Comparison of ENCODE assay signal across 31 mouse cellular contexts in genomic region chr6:106916683-106917289, GRCm38 (mm10).
DNase-seq lines count a peak whose midpoint lies in the region; ATAC-seq and TF ChIP-seq lines count a peak whose summit lies in the region.
"Had no signal": no experiment of that assay in that cellular context is flagged by ENCODE, and none has a peak within 500 bp of the region (broad histone marks: within the 10 kb centered on the region; RNA-seq: fewer than 3 reads in every experiment).

No protein-coding gene starts in this region.

- no peak overlapping the region for H3K9ac ChIP-seq in forebrain, embryonic 13.5 days
- no peak overlapping the region for H3K9ac ChIP-seq in forebrain, embryonic 12.5 days
- no peak overlapping the region for H3K9ac ChIP-seq in heart, embryonic 12.5 days
- H3K9ac ChIP-seq: embryonic facial prominence, embryonic 12.5 days; embryonic facial prominence, embryonic 15.5 days; heart, embryonic 15.5 days; hindbrain, embryonic 13.5 days; intestine, embryonic 15.5 days had no signal

- H3K36me3 ChIP-seq in forebrain, embryonic 13.5 days (ENCODE audit: poor library complexity, severe bottlenecking): no peaks in the 10 kb centered on the region
- no peaks in the 10 kb centered on the region for H3K36me3 ChIP-seq in forebrain, embryonic 12.5 days (replicated peaks)
- H3K36me3 ChIP-seq in heart, embryonic 12.5 days: no peaks in the 10 kb centered on the region
- H3K36me3 ChIP-seq: embryonic facial prominence, embryonic 12.5 days; embryonic facial prominence, embryonic 15.5 days; G1E; heart, embryonic 15.5 days; hindbrain, embryonic 10.5 days; hindbrain, embryonic 13.5 days; intestine, embryonic 15.5 days had no signal

- H3K4me1 ChIP-seq in forebrain, embryonic 13.5 days: no peaks in the 10 kb centered on the region
- no peaks in the 10 kb centered on the region for H3K4me1 ChIP-seq in forebrain, embryonic 12.5 days
- H3K4me1 ChIP-seq in heart, embryonic 12.5 days (replicated peaks): no peaks in the 10 kb centered on the region
- H3K4me1 ChIP-seq: embryonic facial prominence, embryonic 12.5 days; embryonic facial prominence, embryonic 15.5 days; heart, embryonic 15.5 days; hindbrain, embryonic 10.5 days; hindbrain, embryonic 13.5 days; intestine, embryonic 15.5 days had no signal

- 89% methylated on average over 3 of the region's 3 CpGs for WGBS in forebrain, embryonic 13.5 days
- WGBS in forebrain, embryonic 12.5 days: 98% methylated on average over 3 of the region's 3 CpGs
- WGBS in heart, embryonic 12.5 days: 93% methylated on average over 3 of the region's 3 CpGs

- H3K27me3 ChIP-seq in forebrain, embryonic 13.5 days: no peaks in the 10 kb centered on the region
- H3K27me3 ChIP-seq in forebrain, embryonic 12.5 days: no peaks in the 10 kb centered on the region
- H3K27me3 ChIP-seq in heart, embryonic 12.5 days (replicated peaks): no peaks in the 10 kb centered on the region
- H3K27me3 ChIP-seq: CH12.LX; embryonic facial prominence, embryonic 12.5 days; embryonic facial prominence, embryonic 15.5 days; heart, embryonic 15.5 days; hindbrain, embryonic 13.5 days; intestine, embryonic 15.5 days; Patski had no signal

- H3K4me3 ChIP-seq in forebrain, embryonic 13.5 days: no peak overlapping the region
- no peak overlapping the region for H3K4me3 ChIP-seq in forebrain, embryonic 12.5 days (replicated peaks)
- H3K4me3 ChIP-seq in layer of hippocampus, adult 2 months: no peak overlapping the region
- no peak overlapping the region for H3K4me3 ChIP-seq in heart, embryonic 12.5 days
- H3K4me3 ChIP-seq: embryonic facial prominence, embryonic 12.5 days; embryonic facial prominence, embryonic 15.5 days; heart, embryonic 15.5 days; hindbrain, embryonic 10.5 days; hindbrain, embryonic 13.5 days; intestine, embryonic 15.5 days had no signal

- H3K27ac ChIP-seq in forebrain, embryonic 13.5 days: no peak overlapping the region
- no peak overlapping the region for H3K27ac ChIP-seq in forebrain, embryonic 12.5 days
- peak overlapping the region; percentile 74 for H3K27ac ChIP-seq in layer of hippocampus, adult 2 months
- H3K27ac ChIP-seq in heart, embryonic 12.5 days (ENCODE audit: poor library complexity, severe bottlenecking): no peak overlapping the region
- H3K27ac ChIP-seq: embryonic facial prominence, embryonic 12.5 days; embryonic facial prominence, embryonic 15.5 days; heart, embryonic 15.5 days; hindbrain, embryonic 10.5 days; hindbrain, embryonic 13.5 days; intestine, embryonic 15.5 days had no signal

- H3K9me3 ChIP-seq in forebrain, embryonic 13.5 days (replicated peaks): no peaks in the 10 kb centered on the region
- no peaks in the 10 kb centered on the region for H3K9me3 ChIP-seq in forebrain, embryonic 12.5 days
- H3K9me3 ChIP-seq in heart, embryonic 12.5 days (replicated peaks): no peaks in the 10 kb centered on the region
- H3K9me3 ChIP-seq: embryonic facial prominence, embryonic 12.5 days; embryonic facial prominence, embryonic 15.5 days; G1E; heart, embryonic 15.5 days; hindbrain, embryonic 10.5 days; hindbrain, embryonic 13.5 days; intestine, embryonic 15.5 days had no signal

- no peak overlapping the region for H3K4me2 ChIP-seq in forebrain, embryonic 13.5 days
- H3K4me2 ChIP-seq in forebrain, embryonic 12.5 days: no peak overlapping the region
- no peak overlapping the region for H3K4me2 ChIP-seq in heart, embryonic 12.5 days
- H3K4me2 ChIP-seq: embryonic facial prominence, embryonic 12.5 days; embryonic facial prominence, embryonic 15.5 days; heart, embryonic 11.5 days; heart, embryonic 15.5 days; hindbrain, embryonic 13.5 days; intestine, embryonic 15.5 days had no signal

- ATAC-seq in forebrain, embryonic 13.5 days: peak; percentile 63
- ATAC-seq in forebrain, embryonic 12.5 days (ENCODE audit: low FRiP score): no peak
- no peak for ATAC-seq in heart, embryonic 12.5 days (ENCODE audit: insufficient number of reproducible peaks, low FRiP score)
- ATAC-seq: hindbrain, embryonic 16.5 days; intestine, embryonic 15.5 days; Patski had no signal

- DNase-seq in layer of hippocampus, adult 2 months (ENCODE audit: low spot score in 2 of 2): no peak
- no peak for DNase-seq in layer of hippocampus, adult 9-10 months (ENCODE audit: low spot score)
- peak; percentile 59 for DNase-seq in brain, adult 2 months (ENCODE audit: low read depth, low spot score)
- peak; percentile 49 for DNase-seq in brain, embryonic 18.5 days (ENCODE audit: low read depth, low spot score)
- no peak for DNase-seq in heart, adult 11 months
- DNase-seq: adrenal gland, adult 2 months; adrenal gland, postnatal 14 days; B cell, adult 2 months; cerebellum, adult 11 months; cerebellum, adult 9-11 months; cerebellum, postnatal 25 days; gastrocnemius, postnatal 10 days; gastrocnemius, postnatal 36 days; heart, postnatal 10 days; heart, postnatal 36 days; kidney, adult 11 months; kidney, adult 8-10 months had no signal

- TF ChIP-seq CTCF in layer of hippocampus, adult 2 months (conservative IDR thresholded peaks at IDR 0.05): no peak

Comparison
In these comparisons a context has a peak if more than half of its experiments do, and no peak if none do; other contexts are left out.
1. DNase-seq: peak in brain, adult 2 months (single experiment) and brain, embryonic 18.5 days (single experiment); none in layer of hippocampus, adult 2 months (0 of 2), layer of hippocampus, adult 9-10 months (single experiment) and heart, adult 11 months (single experiment).